Mouse (Mus musculus): ENCODE data around the gene Ammecr1.

DNA sequence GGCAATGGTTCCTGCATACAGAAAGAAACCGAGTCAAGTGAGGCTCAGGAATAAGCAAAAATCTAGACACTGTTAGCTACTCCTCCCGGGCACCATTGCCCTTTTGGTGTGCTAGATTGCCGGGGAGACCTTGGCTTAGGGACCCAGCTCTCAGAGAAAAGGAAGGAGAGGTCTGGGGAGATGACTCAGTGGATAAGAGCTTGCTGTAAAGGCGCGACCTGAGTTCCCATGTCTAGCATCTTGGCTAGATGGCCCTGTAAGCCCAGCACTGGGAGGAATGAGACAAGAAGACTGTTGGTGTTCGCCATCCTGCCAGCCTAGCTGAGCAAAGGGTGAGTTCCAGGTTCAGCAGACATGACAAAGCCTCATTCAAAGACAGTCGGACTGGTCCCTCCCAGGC is 127.1 kb downstream of the Ammecr1 start:
- TF ChIP-seq CTCF (IDR thresholded peaks at IDR 0.05), result no peak
- no peak for TF ChIP-seq EP300 (IDR thresholded peaks at IDR 0.05)
